Mouse (Mus musculus) thymus, adult 2 months (tissue): Measurements from ENCODE around the gene Dlg1.

Source experiments
- CTCF ChIP-seq: fragments of 200-500 bp; IDR thresholded peaks from 2 replicates; pipeline ENCODE4 v1.5.1; 2012; ENCODE audit warnings: mild to moderate bottlenecking, control low read depth, low read length, moderate library complexity, borderline replicate concordance; ENCODE audit not compliant: control insufficient read depth, poor library complexity, insufficient read depth; ENCODE audit errors: extremely low read depth
- POLR2A ChIP-seq: fragments of 200-500 bp; IDR thresholded peaks from 2 replicates; pipeline ENCODE4 v1.6.1; 2012; ENCODE audit warnings: mild to moderate bottlenecking, low read length, control low read depth, moderate library complexity; ENCODE audit not compliant: control insufficient read depth, poor library complexity, insufficient read depth; ENCODE audit errors: extremely low read depth

- no peak for TF ChIP-seq CTCF
- TF ChIP-seq POLR2A, result no peak
Observed at GRCm38 (mm10) chr16:31867736-31868135, 204.5 kb downstream of the Dlg1 start.
